18 mouse cellular contexts compared by ENCODE assay signal in the genomic region with DNA sequence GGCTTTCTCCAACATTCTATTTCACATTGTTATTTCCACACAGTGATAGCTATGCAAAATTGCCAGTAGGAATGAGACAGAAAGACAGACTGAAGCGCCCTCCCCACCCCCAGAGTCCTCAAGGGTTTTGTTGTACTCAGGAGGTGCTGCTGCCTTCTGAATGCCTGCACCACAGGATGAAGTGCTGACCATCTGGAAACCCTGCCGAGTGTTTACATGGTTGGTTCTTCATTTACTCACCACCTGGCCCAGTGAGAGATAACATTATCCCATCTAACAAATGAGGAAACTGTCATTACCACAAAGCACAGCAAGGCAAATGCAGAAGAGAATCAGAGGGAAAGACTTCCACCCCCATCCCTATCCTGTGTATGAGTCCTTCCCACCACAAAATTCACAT.
DNase-seq lines count a peak whose midpoint lies in the region; ATAC-seq and TF ChIP-seq lines count a peak whose summit lies in the region.
"Had no signal": no experiment of that assay in that cellular context is flagged by ENCODE, and none has a peak within 500 bp of the region (broad histone marks: within the 10 kb centered on the region; RNA-seq: fewer than 3 reads in every experiment).

No protein-coding gene starts in this region.

- H3K27ac ChIP-seq in bone marrow macrophage, adult 2 months (ENCODE audit: insufficient read depth, low read depth, low read length), result peak overlapping the region; percentile 88
- H3K27ac ChIP-seq: embryonic facial prominence, embryonic 15.5 days; forebrain, embryonic 12.5 days; heart, adult 2 months; limb, embryonic 10.5 days; liver, embryonic 13.5 days had no signal

- no peak overlapping the region for H3K4me3 ChIP-seq in bone marrow macrophage, adult 2 months (ENCODE audit: insufficient read depth, low read length)
- H3K4me3 ChIP-seq: embryonic facial prominence, embryonic 15.5 days; forebrain, embryonic 12.5 days; heart, adult 2 months; limb, embryonic 10.5 days; liver, embryonic 13.5 days had no signal

- intact Hi-C loops in left cerebral cortex, postnatal 4 days (cut with DNase I), result no loop called here

- H3K4me1 ChIP-seq in bone marrow macrophage, adult 2 months (ENCODE audit: control insufficient read depth, insufficient read depth, low read length), result peaks cover 50% of the 10 kb centered on the region

- TF ChIP-seq CTCF in bone marrow macrophage, adult 2 months (IDR thresholded peaks at IDR 0.05; ENCODE audit: low read depth, low read length), result no peak

- TF ChIP-seq POLR2A in bone marrow macrophage, adult 2 months (IDR thresholded peaks at IDR 0.05; ENCODE audit: borderline replicate concordance, low read depth, low read length), result no peak

- ATAC-seq in megakaryocyte, adult 5-6 weeks (ENCODE audit: poor library complexity, severe bottlenecking), result peak; percentile 25; the same call in 1 of the 2 replicates
- ATAC-seq: hindbrain, embryonic 16.5 days had no signal

- peak; percentile 17 for DNase-seq in left cerebral cortex, postnatal 4 days
- no peak for DNase-seq in left cerebral cortex, adult 8-10 months (ENCODE audit: low spot score in 2 of 2)
- DNase-seq in cerebellum, adult 9-11 months, result peak; percentile 71
- no peak for DNase-seq in thymus, postnatal 14 days
- no peak for DNase-seq in adrenal gland, adult 18-20 months (ENCODE audit: low spot score in 2 of 2)
- DNase-seq: heart, adult 2 months; kidney, adult 8-10 months; kidney, postnatal 36 days; layer of hippocampus, postnatal 36 days; liver, embryonic 13.5 days; spleen, adult 18-20 months; thymus, postnatal 4 days had no signal

Comparison
In these comparisons a context has a peak if more than half of its experiments do, and no peak if none do; other contexts are left out.
1. DNase-seq: peak in left cerebral cortex, postnatal 4 days (single experiment) and cerebellum, adult 9-11 months (single experiment); none in left cerebral cortex, adult 8-10 months (0 of 2), thymus, postnatal 14 days (single experiment) and adrenal gland, adult 18-20 months (0 of 2).